Mouse (Mus musculus) MEL (cell line): ENCODE measurements at regions not wholly inside any gene's neighbourhood (a gene's known extent, or its start where the extent isn't known, plus 50 kb on each side); places are given as distances from the start of the nearest gene placed in this dataset.

Experiments
- DNase-seq: peaks from one replicate; pipeline ENCODE4 v3.0.0; 2011; ENCODE audit warnings: low read depth, low spot score
- H3K27ac ChIP-seq: 2 replicates; pipeline ENCODE4 v1.5.1; 2012; ENCODE audit warnings: low read depth, mild to moderate bottlenecking, control low read depth, low read length, moderate library complexity; ENCODE audit not compliant: control insufficient read depth
- H3K27me3 ChIP-seq, 2 experiments: fragments of 150-350 bp in 1 of 2; sonication (generic) in 1 of 2; 2 replicates each; pipeline ENCODE4 v1.6.1; 2012; ENCODE audit warnings: low read length in 2 of 2, mild to moderate bottlenecking in 2 of 2, improper control_type of control experiment in 1 of 2, moderate library complexity in 1 of 2; ENCODE audit not compliant: insufficient read depth in 2 of 2, control insufficient read depth in 1 of 2
- H3K36me3 ChIP-seq, 2 experiments: 2 replicates each; pipeline ENCODE4 v1.6.1; 2012 to 2014; ENCODE audit warnings: low read length in 2 of 2, improper control_type of control experiment in 1 of 2, inconsistent platforms in 1 of 2, mild to moderate bottlenecking in 1 of 2; ENCODE audit not compliant: insufficient read depth in 2 of 2, control insufficient read depth in 1 of 2
- H3K4me1 ChIP-seq, 2 experiments: fragments of 150-350 bp in 1 of 2; sonication (generic) in 1 of 2; 2 replicates each; pipeline ENCODE4 v1.6.1; 2012; ENCODE audit warnings: low read length in 2 of 2, improper control_type of control experiment in 1 of 2, mild to moderate bottlenecking in 1 of 2; ENCODE audit not compliant: insufficient read depth in 2 of 2, control insufficient read depth in 1 of 2
- H3K4me3 ChIP-seq, 2 experiments: fragments of 150-350 bp in 1 of 2; sonication (generic) in 1 of 2; 2 replicates each; pipeline ENCODE4 v1.5.1; 2012; ENCODE audit warnings: low read depth in 2 of 2, low read length in 2 of 2, mild to moderate bottlenecking in 2 of 2, moderate library complexity in 2 of 2, control low read depth in 1 of 2, improper control_type of control experiment in 1 of 2; ENCODE audit not compliant: control insufficient read depth in 1 of 2, insufficient read depth in 1 of 2
- H3K79me2 ChIP-seq: 2 replicates; pipeline ENCODE4 v1.6.1; 2012; ENCODE audit warnings: mild to moderate bottlenecking, low read length, moderate library complexity; ENCODE audit not compliant: control insufficient read depth, poor library complexity, insufficient read depth
- H3K9ac ChIP-seq: 2 replicates; pipeline ENCODE4 v1.6.1; 2012; ENCODE audit warnings: low read depth, mild to moderate bottlenecking, control low read depth, low read length, moderate library complexity; ENCODE audit not compliant: control insufficient read depth, poor library complexity, severe bottlenecking
- H3K9me3 ChIP-seq: fragments of 150-350 bp; sonication (generic); replicated peaks from 2 replicates; pipeline ENCODE4 v1.6.1; 2012; ENCODE audit warnings: mild to moderate bottlenecking, low read length, improper control_type of control experiment, moderate library complexity; ENCODE audit not compliant: insufficient read depth
- CTCF ChIP-seq, 3 experiments: IDR thresholded peaks in 2 of 3; conservative IDR thresholded peaks in 1 of 3; 2 replicates each; pipeline ENCODE4 v1.5.1; 2011 to 2012; ENCODE audit warnings: low read length in 3 of 3, low read depth in 2 of 3, mild to moderate bottlenecking in 2 of 3, improper control_type of control experiment in 1 of 3, inconsistent platforms in 1 of 3, mixed read lengths in 1 of 3, moderate library complexity in 1 of 3; ENCODE audit not compliant: control insufficient read depth in 1 of 3, insufficient read depth in 1 of 3, poor library complexity in 1 of 3, severe bottlenecking in 1 of 3
- GATA1 ChIP-seq: IDR thresholded peaks from 2 replicates; pipeline ENCODE4 v1.6.1; 2011; ENCODE audit warnings: low read depth, low read length, improper control_type of control experiment
- JUND ChIP-seq: IDR thresholded peaks from 2 replicates; pipeline ENCODE4 v1.6.1; 2011; ENCODE audit warnings: low read depth, mild to moderate bottlenecking, improper control_type of control experiment, low read length
- KAT2A ChIP-seq: conservative IDR thresholded peaks from 2 replicates; pipeline ENCODE4 v1.6.1; 2012; ENCODE audit warnings: low read depth, low read length, improper control_type of control experiment, inconsistent platforms
- MAX ChIP-seq: IDR thresholded peaks from 2 replicates; pipeline ENCODE4 v1.6.1; 2011; ENCODE audit warnings: low read length, improper control_type of control experiment
- MAZ ChIP-seq: IDR thresholded peaks from 2 replicates; pipeline ENCODE4 v1.6.1; 2012; ENCODE audit warnings: low read depth, mild to moderate bottlenecking, inconsistent platforms, low read length, improper control_type of control experiment
- MYB ChIP-seq: IDR thresholded peaks from 2 replicates; pipeline ENCODE4 v1.6.1; 2011; ENCODE audit warnings: mild to moderate bottlenecking, low read depth, low read length, improper control_type of control experiment
- NRF1 ChIP-seq: IDR thresholded peaks from 2 replicates; pipeline ENCODE4 v1.6.1; 2014; ENCODE audit warnings: low read depth, mild to moderate bottlenecking, inconsistent platforms, low read length, improper control_type of control experiment, moderate library complexity; ENCODE audit not compliant: poor library complexity, insufficient read depth, severe bottlenecking
- POLR2A ChIP-seq, 2 experiments: IDR thresholded peaks; 2 replicates each; pipeline ENCODE4 v1.6.1; 2011 to 2012; ENCODE audit warnings: low read length in 2 of 2, mild to moderate bottlenecking in 2 of 2, control low read depth in 1 of 2, improper control_type of control experiment in 1 of 2, low read depth in 1 of 2, moderate library complexity in 1 of 2; ENCODE audit not compliant: control insufficient read depth in 1 of 2, insufficient read depth in 1 of 2, poor library complexity in 1 of 2
- POLR2AphosphoS2 ChIP-seq: IDR thresholded peaks from 2 replicates; pipeline ENCODE4 v1.6.1; 2011; ENCODE audit warnings: low read length, improper control_type of control experiment
- SMC3 ChIP-seq: IDR thresholded peaks from 2 replicates; pipeline ENCODE4 v1.6.1; 2011; ENCODE audit warnings: low read depth, low read length, improper control_type of control experiment
- TBP ChIP-seq: IDR thresholded peaks from 2 replicates; pipeline ENCODE4 v1.8.0; 2011; ENCODE audit warnings: low read depth, low read length, improper control_type of control experiment
- UBTF ChIP-seq: IDR thresholded peaks from 2 replicates; pipeline ENCODE4 v1.6.1; 2012; ENCODE audit warnings: low read depth, mild to moderate bottlenecking, inconsistent platforms, low read length, improper control_type of control experiment, moderate library complexity, borderline replicate concordance; ENCODE audit not compliant: insufficient read depth
- ZC3H11A ChIP-seq: IDR thresholded peaks from 2 replicates; pipeline ENCODE4 v1.6.1; 2012; ENCODE audit warnings: low read depth, mild to moderate bottlenecking, inconsistent platforms, low read length, improper control_type of control experiment
- ZNF384 ChIP-seq: IDR thresholded peaks from 2 replicates; pipeline ENCODE4 v1.6.1; 2012; ENCODE audit warnings: low read depth, mild to moderate bottlenecking, inconsistent platforms, low read length, improper control_type of control experiment

DNA sequence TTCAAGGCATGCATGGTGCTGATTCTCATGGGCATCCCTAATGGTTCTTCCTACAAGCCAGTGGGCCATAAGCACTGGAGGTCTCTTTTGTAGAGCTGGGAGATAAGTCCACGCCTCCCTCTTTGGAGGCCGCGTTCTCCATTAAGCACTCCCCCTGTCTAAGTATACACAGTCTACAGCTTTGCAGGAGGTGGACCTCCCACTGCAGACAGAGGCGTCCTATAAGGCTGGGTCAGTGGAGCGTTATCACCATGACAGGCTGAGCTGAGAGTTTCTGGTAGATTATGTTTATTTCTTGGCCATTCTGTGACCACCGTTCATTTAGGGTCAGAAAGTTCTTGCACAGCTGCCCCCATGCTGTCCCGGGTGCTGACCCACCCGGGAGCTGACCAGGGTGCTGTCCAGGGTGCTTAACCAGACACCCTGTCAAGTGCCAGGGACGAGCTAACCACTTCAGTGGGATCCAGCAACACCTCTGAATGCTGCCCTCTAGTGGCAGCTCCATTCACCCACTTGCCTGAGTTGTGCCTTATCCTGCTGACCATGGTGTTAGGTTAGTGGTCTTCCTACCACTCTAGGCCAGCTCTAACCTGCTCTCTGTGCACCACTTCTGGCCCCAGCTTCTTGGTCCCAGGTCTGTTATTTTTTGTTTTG is 248.6 kb upstream of the Cdh4 start:
- Histone ChIP-seq H3K79me2 (no peaks in the 10 kb centered on the region), H3K9ac (no peak overlapping the region), H3K27ac (no peak overlapping the region), H3K27me3 (no peaks in the 10 kb centered on the region)
- peak; percentile 14 for DNase-seq
- TF ChIP-seq CTCF (IDR thresholded peaks at IDR 0.05 in 2 of 3, conservative IDR thresholded peaks at IDR 0.05 in 1 of 3; ENCODE audit: control insufficient read depth in 1 of 3, insufficient read depth in 1 of 3, low read depth in 2 of 3, low read length in 3 of 3, poor library complexity in 1 of 3, severe bottlenecking in 1 of 3) (peak; percentile 9 to 17 (median 13); a peak in 4 of 6 replicates), ZNF384 (no peak)
- TF ChIP-seq, all 39 proteins: peak for 1
- H3K4me3 ChIP-seq = no peak overlapping the region
- H3K9me3 ChIP-seq = no peaks in the 10 kb centered on the region
- H3K4me1 ChIP-seq = no peaks in the 10 kb centered on the region
- H3K36me3 ChIP-seq = no peaks in the 10 kb centered on the region

DNA sequence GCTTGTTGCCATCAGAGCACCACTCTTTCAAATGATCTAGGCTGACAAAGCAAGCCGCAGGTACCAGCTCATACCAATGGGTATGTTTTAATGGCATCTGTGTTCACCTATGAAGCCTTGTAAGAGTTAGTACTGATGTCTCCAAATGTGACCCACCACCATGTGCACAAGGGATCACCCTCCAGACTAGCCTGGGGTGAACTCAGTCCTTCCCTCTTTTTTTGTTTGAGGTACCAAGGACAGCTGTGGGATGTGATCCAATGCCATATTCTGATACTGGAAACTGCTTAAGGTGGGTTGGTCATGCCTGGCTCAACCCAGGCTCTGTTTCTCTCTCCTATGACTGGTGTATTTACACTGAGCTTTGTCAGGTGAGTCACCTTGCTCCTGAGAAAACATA is 244.8 kb upstream of the Cdh4 start:
- no peaks in the 10 kb centered on the region for H3K79me2 ChIP-seq
- H3K4me1 ChIP-seq = no peaks in the 10 kb centered on the region
- H3K27ac ChIP-seq = no peak overlapping the region
- no peaks in the 10 kb centered on the region for H3K9me3 ChIP-seq
- H3K9ac ChIP-seq = no peak overlapping the region
- TF ChIP-seq SMC3 (no peak), POLR2AphosphoS2 (no peak), POLR2A (IDR thresholded peaks at IDR 0.05; ENCODE audit: control insufficient read depth in 1 of 2, insufficient read depth in 1 of 2, low read depth in 1 of 2, low read length in 2 of 2, poor library complexity in 1 of 2) (no peak), GATA1 (no peak), TBP (no peak), JUND (no peak)
- DNase-seq = no peak
- H3K27me3 ChIP-seq = no peaks in the 10 kb centered on the region
- H3K4me3 ChIP-seq = no peak overlapping the region
- H3K36me3 ChIP-seq = no peaks in the 10 kb centered on the region

DNA sequence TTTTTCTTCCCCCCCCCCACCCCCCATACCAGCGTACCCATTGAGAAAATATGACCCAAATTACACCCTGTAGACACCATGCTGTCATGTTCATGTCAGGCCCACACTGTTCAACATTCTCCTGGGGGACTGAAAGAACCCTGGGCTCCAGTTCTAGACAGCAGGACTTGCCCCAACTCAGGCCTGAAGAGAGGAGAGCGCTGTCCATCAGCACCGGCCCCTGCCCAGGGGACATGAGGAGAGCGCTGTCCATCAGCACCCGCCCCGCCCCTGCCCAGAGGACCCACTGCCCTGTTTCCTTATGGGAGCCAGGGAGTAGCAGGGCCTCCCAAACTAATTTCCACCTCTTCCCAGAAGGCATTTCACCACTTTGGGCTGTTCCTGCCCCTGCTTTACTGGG is 241.7 kb upstream of the Cdh4 start:
- no peaks in the 10 kb centered on the region for H3K4me1 ChIP-seq
- DNase-seq = peak; percentile 8
- no peaks in the 10 kb centered on the region for H3K79me2 ChIP-seq
- H3K9ac ChIP-seq = no peak overlapping the region
- TF ChIP-seq KAT2A (no peak), CTCF (IDR thresholded peaks at IDR 0.05 in 2 of 3, conservative IDR thresholded peaks at IDR 0.05 in 1 of 3; ENCODE audit: control insufficient read depth in 1 of 3, insufficient read depth in 1 of 3, low read depth in 2 of 3, low read length in 3 of 3, poor library complexity in 1 of 3, severe bottlenecking in 1 of 3) (no peak), ZNF384 (no peak), MYB (no peak), POLR2AphosphoS2 (no peak), MAX (no peak), TBP (no peak), ZC3H11A (no peak), NRF1 (no peak), MAZ (no peak), UBTF (no peak)
- TF ChIP-seq, all 39 proteins: peak for 0
- H3K27ac ChIP-seq = no peak overlapping the region
- no peaks in the 10 kb centered on the region for H3K9me3 ChIP-seq
- no peaks in the 10 kb centered on the region for H3K36me3 ChIP-seq
- H3K4me3 ChIP-seq = no peak overlapping the region
- H3K27me3 ChIP-seq = no peaks in the 10 kb centered on the region
